Comparison of ENCODE assay signal across 23 mouse cellular contexts in genomic region chr2:152439833-152440232, GRCm38 (mm10). TPM values are rescaled to one million over a fixed set of nuclear protein-coding genes. Genes with fewer than 3 reads are reported as not detected.
"Had no signal": no experiment of that assay in that cellular context is flagged by ENCODE, and none has a peak within 500 bp of the region (broad histone marks: within the 10 kb centered on the region; RNA-seq: fewer than 3 reads in every experiment).

No protein-coding gene starts in this region.

- H3K4me3 ChIP-seq: neural tube, embryonic 15.5 days; stomach, embryonic 15.5 days had no signal

- H3K27ac ChIP-seq: neural tube, embryonic 15.5 days; stomach, embryonic 15.5 days; stomach, postnatal 0 days had no signal

- H3K4me2 ChIP-seq: neural tube, embryonic 15.5 days; stomach, embryonic 15.5 days had no signal

- H3K36me3 ChIP-seq: neural tube, embryonic 15.5 days; stomach, embryonic 15.5 days had no signal

- H3K27me3 ChIP-seq: neural tube, embryonic 15.5 days; stomach, embryonic 15.5 days had no signal

- H3K9me3 ChIP-seq: neural tube, embryonic 15.5 days; stomach, embryonic 15.5 days had no signal

- H3K9ac ChIP-seq: neural tube, embryonic 15.5 days; stomach, embryonic 15.5 days had no signal

- DNase-seq: retina, postnatal 1 day; right cerebral cortex, adult 18-20 months; right cerebral cortex, postnatal 14 days; right cerebral cortex, postnatal 25 days; right cerebral cortex, postnatal 4 days; spleen, adult 18-20 months; thymus, adult 18-20 months; thymus, adult 2 months; thymus, postnatal 14 days; thymus, postnatal 25 days; thymus, postnatal 36 days; thymus, postnatal 4 days had no signal

RNA-seq across cellular contexts. Expression of gene 6820408C15Rik, which starts 24.4 kb away (rescaled TPM):
- polyA plus RNA-seq: small intestine, adult 2 months had no signal

RNA-seq across cellular contexts. Expression of gene Defb23, which starts 24.6 kb away (rescaled TPM):
- polyA plus RNA-seq: neural tube, embryonic 14.5 days; neural tube, embryonic 15.5 days; small intestine, adult 2 months; spleen, adult 2 months; stomach, embryonic 14.5 days; stomach, embryonic 15.5 days; stomach, embryonic 16.5 days; stomach, postnatal 0 days; testis, adult 2 months; thymus, adult 2 months; urinary bladder, adult 2 months had no signal

RNA-seq across cellular contexts. Expression of gene Defb20, which starts 37.0 kb away (rescaled TPM):
- polyA plus RNA-seq: neural tube, embryonic 14.5 days; neural tube, embryonic 15.5 days; small intestine, adult 2 months; spleen, adult 2 months; stomach, embryonic 14.5 days; stomach, embryonic 15.5 days; stomach, embryonic 16.5 days; stomach, postnatal 0 days; thymus, adult 2 months; thymus, postnatal 0 days; urinary bladder, adult 2 months had no signal
